Mouse (Mus musculus) layer of hippocampus, adult 11-12 months (tissue): ENCODE results near the gene Cd209a.
"Not testable (repeated sequence)": the region's sequence is repeated elsewhere in the genome, so short reads cannot be mapped to it uniquely, and the experiment has no call there.

ENCODE experiments used
- DNase-seq: peaks from one replicate; pipeline ENCODE4 v3.0.0; 2022; ENCODE audit warnings: low spot score

The Cd209a gene

GRCm38 (mm10) chr8:3748761-3749160 lies at the start of gene Cd209a:
Gene Cd209a (minus strand): TSS chr8:3748984.
- DNase-seq, result no peak

- not testable (repeated sequence) for DNase-seq
These were observed 19.9 kb upstream of the Cd209a start for GRCm38 (mm10) chr8:3768641-3769040.

- DNase-seq, result peak; percentile 9
These were observed 5.6 kb upstream of the Cd209a start for GRCm38 (mm10) chr8:3754261-3754850.

GRCm38 (mm10) chr8:3736947-3737346 lies 11.8 kb downstream of the Cd209a start:
- DNase-seq, result no peak

- no peak for DNase-seq
These were observed 13.2 kb downstream of the Cd209a start for GRCm38 (mm10) chr8:3735599-3735998.

GRCm38 (mm10) chr8:3734084-3734483 lies 14.7 kb downstream of the Cd209a start:
- no peak for DNase-seq

- no peak for DNase-seq
These were observed 27.7 kb downstream of the Cd209a start for GRCm38 (mm10) chr8:3721041-3721440.

- DNase-seq, result no peak
These were observed 28.2 kb downstream of the Cd209a start, which contains the start of gene Clec4g for GRCm38 (mm10) chr8:3720551-3720950. Gene Clec4g (minus strand): TSS chr8:3720651.

- peak; percentile 65 for DNase-seq
These were observed 30.2 kb downstream of the Cd209a start for GRCm38 (mm10) chr8:3718559-3718958.

- DNase-seq, result no peak
These were observed 31.3 kb downstream of the Cd209a start for GRCm38 (mm10) chr8:3717321-3717954.

GRCm38 (mm10) chr8:3711646-3712045 lies 37.1 kb downstream of the Cd209a start:
- DNase-seq, result no peak

GRCm38 (mm10) chr8:3710312-3710711 lies 38.5 kb downstream of the Cd209a start:
- no peak for DNase-seq

- DNase-seq, result no peak
These were observed 41.2 kb downstream of the Cd209a start for GRCm38 (mm10) chr8:3707611-3708010.

GRCm38 (mm10) chr8:3705711-3706110 lies 43.1 kb downstream of the Cd209a start:
- DNase-seq, result no peak

GRCm38 (mm10) chr8:3701491-3701890 lies 47.3 kb downstream of the Cd209a start:
- no peak for DNase-seq

- no peak for DNase-seq
These were observed 54.7 kb downstream of the Cd209a start, which contains the start of gene Fcer2a for GRCm38 (mm10) chr8:3694121-3694520. Gene Fcer2a (minus strand): TSS chr8:3694175.
